Mouse (Mus musculus): ENCODE data around the gene Enox1.

The Enox1 gene

DNA sequence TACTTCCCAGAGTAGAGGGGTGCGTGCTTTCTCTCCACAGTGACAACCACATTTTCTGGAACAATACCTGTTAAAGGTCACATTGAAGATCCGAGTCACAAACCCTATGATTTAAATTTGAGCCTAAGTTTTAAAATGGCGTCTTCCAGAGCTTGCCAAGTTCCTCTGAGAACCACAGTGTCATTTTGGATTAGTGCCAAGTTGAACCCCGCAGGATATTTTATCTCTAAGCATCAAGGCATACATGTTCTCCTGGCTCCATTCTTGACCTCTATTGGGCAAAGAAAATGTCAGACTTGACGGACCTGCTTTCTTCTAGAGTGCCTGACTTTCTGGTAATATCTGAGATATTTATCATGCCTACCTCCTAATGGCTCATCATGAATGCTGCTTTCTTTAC is 282.9 kb downstream of the Enox1 start:
- DNase-seq (ENCODE audit: extremely low read depth, low read depth, low spot score), result peak; percentile 37

DNA sequence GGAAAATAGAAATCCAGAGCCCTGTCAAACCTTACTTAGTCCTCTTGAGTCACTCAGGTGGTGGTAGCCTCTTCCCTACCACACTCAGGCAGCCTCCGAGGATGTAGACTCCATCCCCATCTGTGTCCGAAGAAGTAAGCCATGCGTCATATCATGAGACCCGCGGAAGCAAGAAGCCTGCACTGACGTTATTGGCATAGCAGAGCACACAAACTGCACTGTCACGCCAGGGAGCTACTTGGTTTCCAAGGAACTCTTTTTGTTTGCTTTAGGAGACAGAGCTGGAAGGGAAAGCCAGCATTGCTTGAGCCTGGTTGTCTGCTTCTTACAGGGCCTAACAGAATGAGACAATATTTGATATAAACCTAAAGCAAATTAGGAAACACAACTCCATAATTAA is 284.2 kb downstream of the Enox1 start:
- DNase-seq (ENCODE audit: extremely low read depth, low read depth, low spot score), result no peak

DNA sequence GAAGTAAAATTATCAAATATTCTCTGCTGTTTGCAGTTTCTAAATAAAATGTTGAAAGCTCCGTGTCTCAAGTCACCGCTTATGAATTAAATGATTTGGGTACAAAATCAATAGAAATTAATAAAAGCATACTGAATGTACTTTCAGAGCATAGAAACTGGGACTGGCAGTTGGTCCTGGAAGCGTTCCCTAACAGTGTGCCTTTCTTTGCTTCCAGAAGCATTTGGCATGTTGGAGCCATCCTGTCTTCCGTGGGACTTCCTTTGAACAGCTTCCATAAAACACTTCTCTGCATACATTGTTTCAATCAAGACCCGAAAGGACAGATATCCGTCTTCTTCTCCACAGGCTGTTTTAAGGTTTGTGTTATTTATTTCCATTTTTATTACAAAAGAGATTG is 285.0 kb downstream of the Enox1 start:
- DNase-seq (ENCODE audit: extremely low read depth, low read depth, low spot score), result no peak

DNA sequence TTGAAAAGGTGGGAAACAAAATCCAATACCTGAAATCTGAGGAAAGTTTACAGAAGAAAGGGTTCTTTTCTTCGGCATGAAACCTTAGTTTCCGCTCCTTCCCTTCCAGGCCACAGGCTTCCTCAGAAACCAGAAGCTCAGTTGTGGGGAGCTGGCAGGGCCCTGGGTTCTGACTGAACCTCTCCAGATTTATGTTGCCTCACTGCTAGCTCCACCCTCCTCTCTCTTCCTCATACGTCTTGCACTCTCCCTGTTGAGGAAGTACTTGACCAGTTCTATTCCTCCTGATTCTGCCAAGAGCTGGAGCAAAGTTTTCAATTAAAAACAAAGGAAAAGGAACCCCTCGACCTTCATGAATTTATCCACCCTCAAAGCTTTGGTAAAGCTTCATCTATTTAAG is 291.4 kb downstream of the Enox1 start:
- DNase-seq (ENCODE audit: extremely low read depth, low read depth, low spot score), result no peak

DNA sequence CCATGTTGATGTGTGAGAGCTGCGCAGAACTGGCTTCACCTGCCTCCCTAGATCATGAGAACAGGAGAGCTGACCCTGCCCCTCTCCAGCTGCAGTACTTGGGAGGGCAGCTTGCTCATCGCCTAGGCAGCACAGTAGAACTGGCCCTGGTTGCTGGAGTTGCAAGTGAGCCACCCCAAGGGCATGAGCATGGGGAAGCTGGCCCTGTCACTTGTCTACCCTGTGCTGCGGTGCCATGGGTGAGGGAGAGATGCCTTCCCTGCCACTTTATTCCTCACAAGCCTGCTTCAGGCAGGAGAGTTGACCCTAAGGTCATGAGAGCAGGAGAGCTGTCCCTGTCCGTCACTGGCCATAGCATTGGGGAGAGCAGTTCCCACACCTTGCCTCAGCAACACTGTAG is 295.4 kb downstream of the Enox1 start:
- DNase-seq (ENCODE audit: extremely low read depth, low read depth, low spot score), result no peak

DNA sequence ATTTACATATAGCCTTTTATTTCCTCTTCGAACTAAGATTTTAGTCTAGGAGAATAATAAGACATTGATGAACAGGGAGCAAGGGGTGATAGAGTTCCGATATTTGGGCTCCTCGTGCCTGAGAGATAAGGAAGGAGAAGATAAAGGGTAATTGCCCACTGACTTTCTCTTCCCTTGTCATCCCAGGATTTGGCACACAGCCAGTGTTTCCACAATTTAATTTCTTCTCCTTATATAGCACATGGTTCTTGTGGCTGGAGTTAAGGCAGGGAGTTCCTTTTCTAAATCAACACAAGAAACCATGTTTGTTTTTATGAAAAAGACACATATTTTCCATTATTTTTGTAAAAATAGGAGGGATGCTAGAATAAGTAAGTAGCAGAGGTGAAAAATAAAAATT is 299.5 kb downstream of the Enox1 start:
- DNase-seq (ENCODE audit: extremely low read depth, low read depth, low spot score), result no peak

- no peak for DNase-seq (ENCODE audit: extremely low read depth, low read depth, low spot score)
These were observed 300.3 kb downstream of the Enox1 start for GRCm38 (mm10) chr14:77456876-77457275.

DNA sequence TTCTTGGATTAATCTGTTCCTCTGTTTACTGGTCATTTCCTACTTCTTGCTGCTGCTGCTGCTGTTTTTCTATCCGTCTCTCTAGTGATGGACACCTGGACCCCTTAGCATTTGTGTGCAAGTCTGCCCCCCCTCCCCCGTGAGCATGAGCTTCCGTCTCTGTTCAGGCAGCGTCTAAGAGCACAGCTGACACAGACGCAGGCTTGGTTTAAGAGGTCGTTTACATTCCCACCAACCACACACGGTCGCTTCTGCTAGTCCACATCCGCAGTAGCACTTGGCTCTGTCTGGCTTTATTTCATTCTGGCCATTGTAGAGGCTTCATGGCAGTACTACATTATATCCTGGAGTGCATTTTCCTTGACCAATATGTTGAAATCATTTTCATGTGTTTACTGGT is 301.7 kb downstream of the Enox1 start:
- DNase-seq (ENCODE audit: extremely low read depth, low read depth, low spot score), result no peak

- DNase-seq (ENCODE audit: extremely low read depth, low read depth, low spot score), result no peak
These were observed 307.4 kb downstream of the Enox1 start for GRCm38 (mm10) chr14:77463919-77464318.

DNA sequence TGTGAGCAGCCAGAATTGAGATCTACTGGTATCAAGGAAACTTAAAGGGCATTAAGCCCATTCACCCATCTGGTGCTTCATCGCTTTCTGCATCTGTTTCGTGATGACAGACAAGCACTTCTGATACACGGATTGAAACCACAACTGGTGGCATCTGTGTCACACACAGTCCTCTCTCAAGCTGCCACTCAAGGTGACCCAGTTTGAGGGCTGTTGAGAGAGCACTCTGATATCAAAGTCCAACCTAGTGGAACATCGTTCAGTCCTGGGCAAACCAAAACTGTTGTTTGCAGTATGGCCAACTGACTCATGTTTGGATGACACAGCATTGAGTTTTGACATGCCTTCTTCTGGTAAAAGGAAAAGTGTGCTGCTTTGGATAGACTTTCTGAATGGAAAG is 308.2 kb downstream of the Enox1 start:
- no peak for DNase-seq (ENCODE audit: extremely low read depth, low read depth, low spot score)

DNA sequence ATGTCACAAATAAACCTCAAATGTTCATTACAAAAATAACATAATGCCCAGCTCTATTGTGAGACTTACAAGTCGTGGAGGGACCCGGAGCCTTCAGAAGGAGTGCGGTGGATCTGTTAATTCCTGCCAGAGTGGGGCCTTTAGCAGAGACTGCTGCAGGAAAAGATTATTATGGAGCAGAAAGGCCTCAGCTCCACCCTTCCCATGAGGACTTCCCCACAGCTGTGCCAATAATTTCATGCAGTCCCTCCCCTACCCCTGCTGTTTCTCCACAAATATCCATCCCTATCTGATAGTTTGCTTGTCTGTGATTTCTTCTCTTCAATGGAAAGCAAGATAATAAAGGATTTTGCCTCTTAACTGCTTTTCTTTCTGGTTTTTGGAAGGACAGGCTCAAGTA is 314.0 kb downstream of the Enox1 start:
- no peak for DNase-seq (ENCODE audit: extremely low read depth, low read depth, low spot score)

DNA sequence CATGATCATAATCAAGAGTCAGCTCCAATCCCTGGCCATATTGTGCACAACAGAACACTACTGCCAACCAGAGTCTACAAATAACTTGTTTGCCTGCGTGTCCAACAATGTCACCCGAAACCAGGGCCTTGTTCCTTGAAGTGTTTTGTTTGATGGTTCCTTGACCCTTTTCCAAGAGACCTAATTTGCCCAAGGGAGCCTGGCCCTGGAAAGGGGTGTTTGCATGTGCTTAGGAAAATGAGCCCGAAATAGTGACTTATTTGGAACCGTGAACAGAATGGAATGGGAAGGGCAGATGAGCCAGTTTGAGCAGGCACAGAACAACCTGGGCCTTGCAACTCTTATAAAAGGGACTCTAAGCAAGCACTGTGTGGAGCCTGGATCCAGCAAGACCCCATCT is 316.9 kb downstream of the Enox1 start:
- DNase-seq (ENCODE audit: extremely low read depth, low read depth, low spot score), result no peak

GRCm38 (mm10) chr14:77474026-77474425 is 317.5 kb downstream of the Enox1 start:
- DNase-seq (ENCODE audit: extremely low read depth, low read depth, low spot score), result no peak

- no peak for DNase-seq (ENCODE audit: extremely low read depth, low read depth, low spot score)
These were observed 318.7 kb downstream of the Enox1 start for GRCm38 (mm10) chr14:77475134-77475820.

DNA sequence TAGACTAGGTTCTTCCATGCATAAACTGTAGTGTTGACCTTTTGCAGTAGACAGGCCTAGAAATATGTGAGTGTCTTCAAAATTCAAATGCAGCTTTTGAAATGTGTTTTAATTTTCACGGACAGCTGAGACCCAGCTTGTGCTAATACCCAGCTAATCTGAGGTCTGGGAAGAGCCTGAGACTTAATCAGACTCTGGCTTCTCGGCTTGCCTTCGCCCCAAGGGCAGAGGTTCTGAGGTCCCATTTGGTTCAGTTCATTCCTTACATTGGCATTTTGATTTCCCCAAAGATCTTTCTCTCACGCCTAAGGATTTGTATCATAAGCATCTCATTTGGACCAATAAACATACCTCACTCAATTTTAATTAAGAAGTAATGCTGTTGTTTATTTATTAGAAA is 321.1 kb downstream of the Enox1 start:
- no peak for DNase-seq (ENCODE audit: extremely low read depth, low read depth, low spot score)

GRCm38 (mm10) chr14:77478210-77478609 is 321.6 kb downstream of the Enox1 start:
- DNase-seq (ENCODE audit: extremely low read depth, low read depth, low spot score), result no peak

DNA sequence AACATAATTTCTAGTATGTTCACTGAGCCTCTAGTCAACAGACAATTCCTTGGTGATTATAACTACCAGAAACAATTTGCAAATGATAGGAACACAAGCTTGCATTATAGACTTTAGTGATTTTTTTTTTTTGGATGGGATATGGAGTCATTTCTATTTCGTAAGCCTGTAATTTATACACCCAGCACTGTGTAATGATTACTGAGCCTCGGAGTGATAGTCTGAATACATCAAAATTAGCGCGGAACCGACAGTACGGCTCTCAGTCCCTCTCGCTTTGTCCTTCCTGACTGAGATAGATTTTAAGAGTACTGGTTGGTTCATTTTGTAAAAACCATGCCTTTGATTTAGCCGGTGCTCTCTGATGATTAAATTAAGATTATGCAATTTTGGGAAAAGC is 322.1 kb downstream of the Enox1 start:
- no peak for DNase-seq (ENCODE audit: extremely low read depth, low read depth, low spot score)

- no peak for DNase-seq (ENCODE audit: extremely low read depth, low read depth, low spot score)
These were observed 326.5 kb downstream of the Enox1 start for GRCm38 (mm10) chr14:77483076-77483475.

GRCm38 (mm10) chr14:77484951-77485447 is 328.4 kb downstream of the Enox1 start:
- peak; percentile 49 for DNase-seq (ENCODE audit: extremely low read depth, low read depth, low spot score)

GRCm38 (mm10) chr14:77490699-77491098 is 334.1 kb downstream of the Enox1 start:
- no peak for DNase-seq (ENCODE audit: extremely low read depth, low read depth, low spot score)

- DNase-seq (ENCODE audit: extremely low read depth, low read depth, low spot score), result no peak
These were observed 335.2 kb downstream of the Enox1 start for GRCm38 (mm10) chr14:77491731-77492130.

- no peak for DNase-seq (ENCODE audit: extremely low read depth, low read depth, low spot score)
These were observed 343.5 kb downstream of the Enox1 start for GRCm38 (mm10) chr14:77499996-77500581.

Measured in fat pad, adult 2 months (tissue).